Comparison of ENCODE assay signal across 21 mouse cellular contexts in genomic region chr8:11445790-11446189, GRCm38 (mm10). TPM values are rescaled to one million over a fixed set of nuclear protein-coding genes. Genes with fewer than 3 reads are reported as not detected.
DNase-seq lines count a peak whose midpoint lies in the region; ATAC-seq and TF ChIP-seq lines count a peak whose summit lies in the region.
"Had no signal": no experiment of that assay in that cellular context is flagged by ENCODE, and none has a peak within 500 bp of the region (broad histone marks: within the 10 kb centered on the region; RNA-seq: fewer than 3 reads in every experiment).

No protein-coding gene starts in this region.

- H3K9me3 ChIP-seq in heart, embryonic 11.5 days (replicated peaks; ENCODE audit: control insufficient read depth, low read length): no peaks in the 10 kb centered on the region
- no peaks in the 10 kb centered on the region for H3K9me3 ChIP-seq in megakaryocyte, embryonic 14.5 days
- H3K9me3 ChIP-seq: G1E had no signal

- H3K4me2 ChIP-seq in heart, embryonic 11.5 days: no peak overlapping the region

- no peaks in the 10 kb centered on the region for H3K36me3 ChIP-seq in heart, adult 2 months (ENCODE audit: control insufficient read depth, insufficient read depth, low read length)
- peaks cover 22% of the 10 kb centered on the region for H3K36me3 ChIP-seq in heart, embryonic 11.5 days (ENCODE audit: control insufficient read depth, insufficient read depth, low read length)
- H3K36me3 ChIP-seq in megakaryocyte, embryonic 14.5 days (replicated peaks; ENCODE audit: low read length): no peaks in the 10 kb centered on the region
- H3K36me3 ChIP-seq: G1E had no signal

- no peak for ATAC-seq in heart, embryonic 11.5 days (replicated peaks; ENCODE audit: insufficient number of reproducible peaks, low FRiP score, low TSS enrichment)
- no peak for ATAC-seq in megakaryocyte, adult 5-6 weeks (ENCODE audit: poor library complexity, severe bottlenecking)
- ATAC-seq: activated CD4-positive, CD25-positive, alpha-beta regulatory T cell, adult 4 months; CD4-positive, CD25-positive, alpha-beta regulatory T cell, adult 4 months; Patski had no signal

- intact Hi-C loops in heart, adult 2 months (cut with DNase I): no loop called here

- no peak overlapping the region for H3K9ac ChIP-seq in heart, adult 2 months (ENCODE audit: low read depth, low read length)
- no peak overlapping the region for H3K9ac ChIP-seq in heart, embryonic 11.5 days (ENCODE audit: low read depth, low read length)

- H3K4me3 ChIP-seq in heart, adult 2 months: no peak overlapping the region
- H3K4me3 ChIP-seq in heart, embryonic 11.5 days (ENCODE audit: low read depth, low read length): no peak overlapping the region
- peak overlapping the region; percentile 23 for H3K4me3 ChIP-seq in megakaryocyte, embryonic 14.5 days (replicated peaks)

- TF ChIP-seq CTCF in heart, adult 2 months (IDR thresholded peaks at IDR 0.05): no peak

- 80% methylated on average over 13 of the region's 13 CpGs for WGBS in heart, adult 2 months
- WGBS in heart, embryonic 11.5 days (ENCODE audit: insufficient replicate concordance): 92% methylated on average over 13 of the region's 13 CpGs

- no peak for TF ChIP-seq POLR2A in heart, adult 2 months (IDR thresholded peaks at IDR 0.05; ENCODE audit: insufficient read depth, low read depth, low read length)

- 0 out of 2 replicates have a peak, but pooled peaks have one; percentile 22 for TF ChIP-seq EP300 in heart, adult 2 months (IDR thresholded peaks at IDR 0.05; ENCODE audit: insufficient read depth, low read depth, low read length)

- peaks cover under 1% of the 10 kb centered on the region for H3K4me1 ChIP-seq in heart, adult 2 months (ENCODE audit: control insufficient read depth, insufficient read depth, low read length)
- H3K4me1 ChIP-seq in heart, embryonic 11.5 days (ENCODE audit: control insufficient read depth, insufficient read depth, low read length): peaks cover 8% of the 10 kb centered on the region
- H3K4me1 ChIP-seq in megakaryocyte, embryonic 14.5 days: peaks cover 37% of the 10 kb centered on the region

- H3K27ac ChIP-seq in heart, adult 2 months: no peak overlapping the region
- H3K27ac ChIP-seq in heart, embryonic 11.5 days (ENCODE audit: low read depth, low read length): no peak overlapping the region

- H3K79me2 ChIP-seq in heart, adult 2 months (replicated peaks; ENCODE audit: control insufficient read depth, insufficient read depth, low read length): no peaks in the 10 kb centered on the region

- no peaks in the 10 kb centered on the region for H3K27me3 ChIP-seq in heart, adult 2 months (ENCODE audit: control insufficient read depth, insufficient read depth, low read length)
- H3K27me3 ChIP-seq in heart, embryonic 11.5 days (ENCODE audit: control insufficient read depth, insufficient read depth, low read length): no peaks in the 10 kb centered on the region
- peaks cover 78% of the 10 kb centered on the region for H3K27me3 ChIP-seq in megakaryocyte, embryonic 14.5 days (replicated peaks)
- H3K27me3 ChIP-seq: CH12.LX, Patski had no signal

- peak; percentile 93 for DNase-seq in heart, adult 11 months
- no peak for DNase-seq in heart, postnatal 4 days
- peak in 1 of 2 experiments; percentile 51 for DNase-seq in heart, adult 2 months
- DNase-seq: adrenal gland, adult 2 months; adrenal gland, adult 8-10 months; adrenal gland, postnatal 10 days; adrenal gland, postnatal 14 days; adrenal gland, postnatal 25 days; adrenal gland, postnatal 36 days; B cell, adult 2 months; cerebellum, adult 11 months; cerebellum, adult 11-12 months; cerebellum, adult 18-20 months had no signal

RNA-seq across cellular contexts. Expression of gene Rab20, which starts 32.7 kb away (rescaled TPM):
- 10 to 100 TPM; 31.3 to 33.6 TPM for total RNA-seq in heart, postnatal 4 days (2021)
- 10 to 100 TPM; 17.8 to 27.4 TPM for total RNA-seq in heart, adult 2 months (2021)
- polyA plus RNA-seq in heart, adult 2 months (2012; rRNA removed): 40.9 and 46.8 TPM in 2 replicates
- polyA plus RNA-seq in heart, embryonic 11.5 days (2014; fragmentation: Nextera tagmentation; extraction: Ambion mirVana): 20.9 and 25.4 TPM in 2 replicates
- 13.3 TPM in 1 of 2 replicates, not detected in the other for polyA plus RNA-seq in megakaryocyte, embryonic 14.5 days (2012; ENCODE audit: insufficient read depth, low replicate concordance)
- 2.5 and 3.5 TPM in 2 replicates for total RNA-seq in megakaryocyte, adult 5-6 weeks (2015)
- 3.3 and 7.7 TPM in 2 replicates for total RNA-seq in megakaryocyte, adult 5-6 weeks (2017)
- total RNA-seq: G1E had no signal
- polyA plus RNA-seq: G1E had no signal

RNA-seq across cellular contexts. Expression of gene Naxd, which starts 51.5 kb away (rescaled TPM):
- 10 to 100 TPM; 37.1 to 39.1 TPM for total RNA-seq in heart, postnatal 4 days (2021)
- total RNA-seq in heart, adult 2 months (2021): 10 to 100 TPM; 31.2 to 32.7 TPM
- polyA plus RNA-seq in heart, adult 2 months (2012; rRNA removed): 56.9 and 64.1 TPM in 2 replicates
- 72.0 and 75.8 TPM in 2 replicates for polyA plus RNA-seq in heart, embryonic 11.5 days (2014; fragmentation: Nextera tagmentation; extraction: Ambion mirVana)
- 49.5 and 114 TPM in 2 replicates for polyA plus RNA-seq in megakaryocyte, embryonic 14.5 days (2012; ENCODE audit: insufficient read depth, low replicate concordance)
- total RNA-seq in megakaryocyte, adult 5-6 weeks (2015): 39.8 and 53.9 TPM in 2 replicates
- total RNA-seq in megakaryocyte, adult 5-6 weeks (2017): 45.7 and 58.1 TPM in 2 replicates
